Mouse (Mus musculus) hindbrain, postnatal 0 days (tissue): ENCODE data around the gene Zbtb41. TPM values are rescaled to one million over a fixed set of nuclear protein-coding genes. Genes with fewer than 3 reads are reported as not detected.

Source experiments
- ATAC-seq: fragments of 200-750 bp; cut with Nextera tagmentation; 2 replicates; pipeline ENCODE4 v1.8.0; 2017; ENCODE audit warnings: mild to moderate bottlenecking, moderate TSS enrichment, moderate library complexity
- DNase-seq: peaks from one replicate; pipeline ENCODE4 v3.0.0-alpha.2; 2015; ENCODE audit warnings: low spot score
- H3K27ac ChIP-seq: fragments of 300-500 bp; sonication (generic); 2 replicates; pipeline ENCODE4 v1.5.1; 2014; ENCODE audit warnings: mild to moderate bottlenecking
- H3K27me3 ChIP-seq: fragments of 300-500 bp; sonication (generic); 2 replicates; pipeline ENCODE4 v1.6.1; 2014; ENCODE audit warnings: low read length, mixed read lengths; ENCODE audit not compliant: insufficient read depth
- H3K36me3 ChIP-seq: fragments of 300-500 bp; sonication (generic); 2 replicates; pipeline ENCODE4 v1.6.1; 2014; ENCODE audit warnings: low read length, mixed read lengths; ENCODE audit not compliant: insufficient read depth
- H3K4me1 ChIP-seq: fragments of 300-500 bp; sonication (generic); 2 replicates; pipeline ENCODE4 v1.6.1; 2014; ENCODE audit warnings: antibody characterized with exemption, low read length, mixed read lengths; ENCODE audit not compliant: insufficient read depth
- H3K4me2 ChIP-seq: fragments of 300-500 bp; sonication (generic); 2 replicates; pipeline ENCODE4 v1.6.1; 2014; ENCODE audit warnings: low read depth, mild to moderate bottlenecking, low read length, moderate library complexity, mixed read lengths
- H3K4me3 ChIP-seq: fragments of 300-500 bp; sonication (generic); 2 replicates; pipeline ENCODE4 v1.5.1; 2014; ENCODE audit warnings: low read length
- H3K9ac ChIP-seq: fragments of 300-500 bp; sonication (generic); replicated peaks from 2 replicates; pipeline ENCODE4 v1.6.1; 2014; ENCODE audit warnings: mild to moderate bottlenecking, low read length, moderate library complexity, mixed read lengths
- H3K9me3 ChIP-seq: fragments of 300-500 bp; sonication (generic); 2 replicates; pipeline ENCODE4 v1.6.1; 2016; ENCODE audit warnings: low read length, mixed read lengths
- CTCF ChIP-seq: IDR thresholded peaks from 2 replicates; pipeline ENCODE4 v1.5.1; 2016; ENCODE audit warnings: antibody characterized with exemption, control low read depth, low read depth
- WGBS: fragments of 180-500 bp; shearing (Covaris S2); extraction: QIAGEN DNeasy Blood & Tissue Kit; methylation state at CpG from one replicate; pipeline ENCODE4 v1.1.7; 2014; 5-methylcytosine and 5-hydroxymethylcytosine counted together
- polyA plus RNA-seq: library from polyadenylated mRNA; unstranded; fragments of >200 nt; fragmentation: Nextera tagmentation; extraction: Ambion mirVana; gene quantifications from 2 replicates; pipeline ENCODE4 v1.2.1, GENCODE M21; 2015
- total RNA-seq: library from RNA; depleted of rRNA; stranded (reverse); fragments of >200 nt; gene quantifications from 2 replicates; pipeline ENCODE4 v1.2.3, GENCODE M21; 2014

Zbtb41 gene
- total and polyA plus RNA-seq, 2 experiments from 2014 or later = 10.3 to 31.1 TPM

DNA sequence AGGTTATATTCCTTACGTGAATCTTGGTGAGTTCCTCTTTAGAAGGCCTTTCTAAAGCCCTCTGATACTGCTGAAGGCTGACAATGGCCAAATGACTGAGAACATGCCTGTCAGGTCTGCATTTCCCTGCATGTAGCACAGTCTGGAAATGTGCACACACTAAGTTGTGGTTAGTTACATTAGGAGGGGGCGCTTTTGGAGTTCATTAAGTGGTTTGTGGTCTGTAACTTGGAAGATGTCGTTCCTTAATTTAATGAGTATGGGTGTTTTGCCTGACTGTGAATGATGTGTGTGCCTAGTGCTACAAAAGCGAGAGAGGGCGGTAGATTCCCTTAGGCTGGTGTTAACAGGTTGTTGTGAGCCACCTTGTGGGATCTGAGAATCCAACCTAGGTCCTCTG is 38.7 kb downstream of the Zbtb41 start:
- Histone ChIP-seq H3K36me3 (no peaks in the 10 kb centered on the region), H3K4me3 (no peak overlapping the region), H3K27me3 (no peaks in the 10 kb centered on the region), H3K4me1 (no peaks in the 10 kb centered on the region), H3K9ac (no peak overlapping the region), H3K27ac (no peak overlapping the region), H3K9me3 (no peaks in the 10 kb centered on the region), H3K4me2 (no peak overlapping the region)
- 80% methylated on average over 5 of the region's 5 CpGs for WGBS
- no peak for TF ChIP-seq CTCF
- DNase-seq = no peak
- no peak for ATAC-seq

DNA sequence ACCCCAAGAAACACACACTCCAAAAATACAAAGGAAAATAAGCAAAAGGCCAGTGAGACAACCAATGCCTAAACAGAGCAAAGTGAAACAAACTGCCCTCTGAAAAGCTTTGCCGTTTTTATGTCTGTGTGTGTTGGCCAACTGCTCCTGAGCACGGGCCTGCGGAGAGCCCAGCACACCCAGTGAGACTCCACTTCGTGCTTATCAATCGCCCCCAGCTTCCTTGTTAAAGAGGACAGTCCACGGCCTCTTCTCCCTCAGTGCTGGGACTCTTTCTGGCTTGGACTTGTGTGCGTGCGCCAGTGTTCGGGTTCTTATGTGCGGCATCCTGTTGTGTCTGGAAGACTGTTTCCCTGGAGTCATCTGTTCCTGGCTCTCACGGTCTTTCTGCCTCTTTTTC is 43.8 kb downstream of the Zbtb41 start:
- H3K36me3 ChIP-seq = no peaks in the 10 kb centered on the region
- H3K4me2 ChIP-seq = no peak overlapping the region
- H3K9me3 ChIP-seq = no peaks in the 10 kb centered on the region
- TF ChIP-seq CTCF = no peak
- no peak overlapping the region for H3K27ac ChIP-seq
- no peaks in the 10 kb centered on the region for H3K4me1 ChIP-seq
- DNase-seq (no peak), ATAC-seq (no peak)
- WGBS = 84% methylated on average over 11 of the region's 11 CpGs
- no peak overlapping the region for H3K4me3 ChIP-seq
- H3K9ac ChIP-seq = no peak overlapping the region
- H3K27me3 ChIP-seq = no peaks in the 10 kb centered on the region

DNA sequence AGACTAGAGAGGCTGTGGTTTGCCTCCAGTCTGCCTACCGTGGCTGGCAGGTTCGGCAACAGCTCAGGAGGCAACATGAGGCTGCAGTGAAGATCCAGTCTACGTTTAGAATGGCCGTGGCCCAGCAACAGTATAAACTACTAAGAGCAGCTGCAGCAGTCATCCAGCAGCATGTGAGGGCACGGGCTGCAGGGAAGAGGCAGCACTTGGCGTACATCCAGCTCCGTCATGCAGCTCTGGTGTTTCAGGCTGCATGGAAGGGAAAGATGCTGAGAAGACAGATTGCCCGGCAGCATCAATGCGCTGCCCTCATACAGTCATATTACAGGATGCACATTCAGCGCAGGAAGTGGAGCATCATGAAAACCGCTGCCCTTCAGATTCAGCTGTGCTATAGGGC is 56.8 kb downstream of the Zbtb41 start:
- TF ChIP-seq CTCF = no peak
- WGBS = 71% methylated on average over 11 of the region's 11 CpGs

GRCm38 (mm10) chr1:139480246-139480645 is 58.2 kb downstream of the Zbtb41 start:
- no peaks in the 10 kb centered on the region for H3K4me1 ChIP-seq
- DNase-seq (no peak), ATAC-seq (no peak)
- no peak overlapping the region for H3K9ac ChIP-seq
- H3K27me3 ChIP-seq = no peaks in the 10 kb centered on the region
- 87% methylated on average over 8 of the region's 8 CpGs for WGBS
- H3K4me2 ChIP-seq = no peak overlapping the region
- peak; percentile 28; the same call in 1 of the 2 replicates for TF ChIP-seq CTCF
- no peaks in the 10 kb centered on the region for H3K9me3 ChIP-seq
- no peak overlapping the region for H3K27ac ChIP-seq
- H3K4me3 ChIP-seq = no peak overlapping the region
- no peaks in the 10 kb centered on the region for H3K36me3 ChIP-seq

More for the DNA sequence above, 56.8 kb downstream of the Zbtb41 start:
- H3K4me2 ChIP-seq = no peak overlapping the region
- no peaks in the 10 kb centered on the region for H3K4me1 ChIP-seq
- DNase-seq (peak; percentile 60), ATAC-seq (peak; percentile 55; the same call in 1 of the 2 replicates)
- H3K27me3 ChIP-seq = no peaks in the 10 kb centered on the region
- no peaks in the 10 kb centered on the region for H3K36me3 ChIP-seq
- H3K9ac ChIP-seq = no peak overlapping the region
- H3K9me3 ChIP-seq = no peaks in the 10 kb centered on the region
- H3K27ac ChIP-seq = 0 out of 2 replicates have a peak overlapping the region, but pooled peaks have one; percentile 48
- H3K4me3 ChIP-seq = no peak overlapping the region

- no peak overlapping the region for H3K9ac ChIP-seq
- H3K27me3 ChIP-seq = no peaks in the 10 kb centered on the region
- TF ChIP-seq CTCF = no peak
- no peak for ATAC-seq
- H3K36me3 ChIP-seq = no peaks in the 10 kb centered on the region
- no peaks in the 10 kb centered on the region for H3K9me3 ChIP-seq
- H3K4me2 ChIP-seq = no peak overlapping the region
- no peak overlapping the region for H3K27ac ChIP-seq
- peak; percentile 21 for DNase-seq
- no peak overlapping the region for H3K4me3 ChIP-seq
- no peaks in the 10 kb centered on the region for H3K4me1 ChIP-seq
- WGBS = 76% methylated on average over 4 of the region's 4 CpGs
These were observed 59.1 kb downstream of the Zbtb41 start for GRCm38 (mm10) chr1:139481146-139481545.

GRCm38 (mm10) chr1:139494630-139495029 is 72.5 kb downstream of the Zbtb41 start:
- WGBS = 73% methylated on average over 3 of the region's 3 CpGs
- H3K4me2 ChIP-seq = no peak overlapping the region
- H3K27me3 ChIP-seq = no peaks in the 10 kb centered on the region
- no peaks in the 10 kb centered on the region for H3K4me1 ChIP-seq
- no peaks in the 10 kb centered on the region for H3K9me3 ChIP-seq
- DNase-seq (no peak), ATAC-seq (no peak)
- peaks cover 5% of the 10 kb centered on the region for H3K36me3 ChIP-seq
- H3K4me3 ChIP-seq = no peak overlapping the region
- H3K27ac ChIP-seq = no peak overlapping the region
- no peak overlapping the region for H3K9ac ChIP-seq
- no peak for TF ChIP-seq CTCF

DNA sequence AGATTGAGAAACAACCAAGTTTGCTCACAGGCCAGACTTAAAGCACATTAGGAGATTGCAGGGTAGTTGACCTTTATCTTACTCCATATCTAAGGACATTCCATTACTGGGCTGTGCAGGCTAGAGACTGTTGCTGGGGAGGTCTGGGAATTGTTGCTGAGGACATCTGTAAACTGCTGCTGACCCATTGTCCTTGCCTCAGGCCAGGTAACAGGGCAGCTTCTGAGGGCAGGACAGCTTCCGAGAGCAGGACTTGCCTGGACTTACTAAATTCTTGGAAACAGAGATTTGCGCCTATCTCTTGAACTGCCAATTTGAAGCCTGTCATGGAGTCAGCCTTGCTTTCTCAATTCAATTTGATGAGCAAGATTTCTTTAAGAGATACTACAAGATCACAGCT is 73.3 kb downstream of the Zbtb41 start:
- WGBS = 96% methylated on average over 2 of the region's 2 CpGs

More for the DNA sequence above, 73.3 kb downstream of the Zbtb41 start:
- no peak overlapping the region for H3K4me2 ChIP-seq
- no peak for ATAC-seq
- no peaks in the 10 kb centered on the region; the same call in 1 of the 2 replicates for H3K36me3 ChIP-seq
- H3K27ac ChIP-seq = no peak overlapping the region
- H3K9ac ChIP-seq = no peak overlapping the region
- H3K4me1 ChIP-seq = no peaks in the 10 kb centered on the region
- no peak for TF ChIP-seq CTCF
- no peak overlapping the region for H3K4me3 ChIP-seq
- no peak for DNase-seq
- H3K9me3 ChIP-seq = no peaks in the 10 kb centered on the region
- H3K27me3 ChIP-seq = no peaks in the 10 kb centered on the region
